In the genomic region with DNA sequence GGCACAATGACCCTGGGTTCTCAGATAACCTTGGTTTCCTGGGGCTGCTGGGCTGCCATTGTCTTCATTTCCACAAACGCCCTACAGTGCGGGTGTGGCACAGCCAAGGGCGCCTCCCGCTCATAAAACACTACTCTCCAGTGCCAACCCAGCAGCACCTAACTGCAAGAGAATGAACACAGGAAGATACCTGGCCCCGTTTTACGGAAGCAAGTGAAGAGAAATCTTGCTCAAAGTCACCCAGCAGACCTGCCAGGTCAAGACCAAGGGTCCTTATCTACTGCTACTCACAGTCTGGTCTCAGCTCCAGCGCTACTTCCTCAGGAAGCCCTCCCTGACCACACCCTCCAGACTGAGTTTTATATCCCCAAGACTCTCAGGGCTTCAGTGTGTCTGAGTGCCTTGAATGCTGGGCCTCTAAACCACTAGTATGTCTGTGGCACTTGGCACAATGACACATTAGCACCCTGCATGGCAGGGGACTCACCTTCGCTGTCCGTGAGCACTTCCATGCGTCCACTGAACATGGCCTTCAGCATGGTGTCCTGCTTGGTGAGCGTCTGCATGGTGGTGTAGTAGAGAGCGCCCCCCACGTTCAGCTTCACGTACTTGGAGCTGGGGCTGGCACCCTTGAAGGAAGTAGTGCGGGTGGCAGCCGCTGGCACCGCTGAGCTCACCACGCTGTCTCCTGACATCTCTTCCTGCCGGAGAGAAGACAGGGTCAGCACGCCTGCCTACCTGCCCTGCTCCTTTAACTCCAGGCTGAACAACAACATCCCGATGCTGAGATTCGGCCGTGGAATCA, we compare ENCODE assay signal across 10 mouse cellular contexts. TPM values are rescaled to one million over a fixed set of nuclear protein-coding genes. Genes with fewer than 3 reads are reported as not detected.
DNase-seq lines count a peak whose midpoint lies in the region; ATAC-seq and TF ChIP-seq lines count a peak whose summit lies in the region.
"Had no signal": no experiment of that assay in that cellular context is flagged by ENCODE, and none has a peak within 500 bp of the region (broad histone marks: within the 10 kb centered on the region; RNA-seq: fewer than 3 reads in every experiment).

No protein-coding gene starts in this region.

- peak overlapping the region; percentile 69 for H3K27ac ChIP-seq in MEL (ENCODE audit: control insufficient read depth, low read depth, low read length)
- H3K27ac ChIP-seq in kidney, embryonic 15.5 days = peak overlapping the region; percentile 93
- H3K27ac ChIP-seq in macrophage = peak overlapping the region; percentile 21; the same call in 1 of the 2 replicates
- no peak overlapping the region for H3K27ac ChIP-seq in neural tube, embryonic 15.5 days (replicated peaks)

- H3K79me2 ChIP-seq in MEL (ENCODE audit: control insufficient read depth, insufficient read depth, low read length, poor library complexity) = peaks cover 16% of the 10 kb centered on the region
- peaks cover 88% of the 10 kb centered on the region for H3K79me2 ChIP-seq in macrophage (ENCODE audit: inconsistent target)

- TF ChIP-seq POLR2A in MEL (IDR thresholded peaks at IDR 0.05; ENCODE audit: control insufficient read depth in 1 of 2, insufficient read depth in 1 of 2, low read depth in 1 of 2, low read length in 2 of 2, poor library complexity in 1 of 2) = peak in 1 of 2 experiments; percentile 39; a peak in 1 of 4 replicates

- H3K36me3 ChIP-seq in MEL (ENCODE audit: control insufficient read depth in 1 of 2, insufficient read depth in 2 of 2, low read length in 2 of 2) = peaks cover 3 to 40% of the 10 kb centered on the region in 2 experiments; a peak in 3 of 4 replicates
- peaks cover 55% of the 10 kb centered on the region for H3K36me3 ChIP-seq in erythroblast, embryonic 14.5 days (ENCODE audit: control insufficient read depth)
- H3K36me3 ChIP-seq in kidney, embryonic 15.5 days = peaks cover 56% of the 10 kb centered on the region
- peaks cover 23% of the 10 kb centered on the region; the same call in 1 of the 2 replicates for H3K36me3 ChIP-seq in macrophage (ENCODE audit: inconsistent target)
- peaks cover 50% of the 10 kb centered on the region for H3K36me3 ChIP-seq in neural tube, embryonic 15.5 days

- TF ChIP-seq EP300 in MEL (IDR thresholded peaks at IDR 0.05; ENCODE audit: low read depth in 1 of 2, low read length in 2 of 2) = peak; percentile 89 to 91

- H3K9ac ChIP-seq in MEL (ENCODE audit: control insufficient read depth, low read depth, low read length, poor library complexity, severe bottlenecking) = peak overlapping the region; percentile 1; the same call in 1 of the 2 replicates
- H3K9ac ChIP-seq in kidney, embryonic 15.5 days = no peak overlapping the region
- H3K9ac ChIP-seq in neural tube, embryonic 15.5 days (replicated peaks) = no peak overlapping the region
- H3K9ac ChIP-seq: limb, embryonic 15.5 days had no signal

- peak; percentile 89 for DNase-seq in MEL (ENCODE audit: low read depth, low spot score)
- DNase-seq in adrenal gland, postnatal 36 days = no peak
- no peak for DNase-seq in urinary bladder, postnatal 14 days (ENCODE audit: low spot score)
- DNase-seq in adrenal gland, postnatal 4 days (ENCODE audit: low spot score in 2 of 2) = no peak

- no peak overlapping the region; the same call in 1 of the 2 replicates for H3K4me2 ChIP-seq in kidney, embryonic 15.5 days
- no peak overlapping the region for H3K4me2 ChIP-seq in neural tube, embryonic 15.5 days
- H3K4me2 ChIP-seq: limb, embryonic 15.5 days had no signal

- H3K4me1 ChIP-seq in MEL (ENCODE audit: control insufficient read depth in 1 of 2, insufficient read depth in 2 of 2, low read length in 2 of 2) = peaks cover 23 to 61% of the 10 kb centered on the region in 2 experiments
- H3K4me1 ChIP-seq in erythroblast, embryonic 14.5 days (ENCODE audit: control insufficient read depth) = peaks cover 86% of the 10 kb centered on the region
- H3K4me1 ChIP-seq in kidney, embryonic 15.5 days = peaks cover 99% of the 10 kb centered on the region
- peaks cover 78% of the 10 kb centered on the region for H3K4me1 ChIP-seq in neural tube, embryonic 15.5 days

- H3K4me3 ChIP-seq in MEL (ENCODE audit: control insufficient read depth in 1 of 2, insufficient read depth in 1 of 2, low read depth in 2 of 2, low read length in 2 of 2) (no peak overlapping the region), macrophage (ENCODE audit: inconsistent target) (no peak overlapping the region)
- peak overlapping the region; percentile 17 for H3K4me3 ChIP-seq in erythroblast, embryonic 14.5 days (replicated peaks)
- H3K4me3 ChIP-seq in kidney, embryonic 15.5 days (replicated peaks) = no peak overlapping the region
- no peak overlapping the region for H3K4me3 ChIP-seq in neural tube, embryonic 15.5 days (replicated peaks)
- H3K4me3 ChIP-seq: limb, embryonic 15.5 days had no signal

- no peaks in the 10 kb centered on the region for H3K27me3 ChIP-seq in MEL (ENCODE audit: control insufficient read depth in 1 of 2, insufficient read depth in 2 of 2, low read length in 2 of 2)
- no peaks in the 10 kb centered on the region for H3K27me3 ChIP-seq in erythroblast, embryonic 14.5 days (ENCODE audit: control insufficient read depth)
- H3K27me3 ChIP-seq in kidney, embryonic 15.5 days = no peaks in the 10 kb centered on the region
- H3K27me3 ChIP-seq in neural tube, embryonic 15.5 days (replicated peaks) = no peaks in the 10 kb centered on the region
- H3K27me3 ChIP-seq: limb, embryonic 15.5 days had no signal

- no peak for TF ChIP-seq RAD21 in MEL (IDR thresholded peaks at IDR 0.05; ENCODE audit: low read depth, low read length)

- peak in 2 of 3 experiments; percentile 31 to 37; a peak in 3 of 6 replicates for TF ChIP-seq CTCF in MEL (IDR thresholded peaks at IDR 0.05 in 2 of 3, conservative IDR thresholded peaks at IDR 0.05 in 1 of 3; ENCODE audit: control insufficient read depth in 1 of 3, insufficient read depth in 1 of 3, low read depth in 2 of 3, low read length in 3 of 3, poor library complexity in 1 of 3, severe bottlenecking in 1 of 3)

- H3K9me3 ChIP-seq in MEL (replicated peaks; ENCODE audit: insufficient read depth, low read length) = no peaks in the 10 kb centered on the region
- H3K9me3 ChIP-seq in erythroblast, embryonic 14.5 days (ENCODE audit: control insufficient read depth, low read length) = no peaks in the 10 kb centered on the region
- no peaks in the 10 kb centered on the region for H3K9me3 ChIP-seq in kidney, embryonic 15.5 days (replicated peaks)
- no peaks in the 10 kb centered on the region for H3K9me3 ChIP-seq in neural tube, embryonic 15.5 days (replicated peaks)
- H3K9me3 ChIP-seq: limb, embryonic 15.5 days had no signal

- no peak for ATAC-seq in kidney, embryonic 15.5 days (replicated peaks; ENCODE audit: low FRiP score)
- ATAC-seq in neural tube, embryonic 15.5 days (ENCODE audit: low FRiP score) = no peak
- ATAC-seq: forebrain, embryonic 16.5 days had no signal

- 85% methylated on average over 23 of the region's 23 CpGs for WGBS in kidney, embryonic 15.5 days
- 19% methylated on average over 22 of the region's 23 CpGs for WGBS in macrophage (ENCODE audit: missing documents)
- WGBS in neural tube, embryonic 15.5 days = 88% methylated on average over 23 of the region's 23 CpGs

TF ChIP-seq in MEL, 35 proteins besides CTCF, POLR2A, EP300 and RAD21 (continues in another document):
- TF ChIP-seq TCF12 (IDR thresholded peaks at IDR 0.05; ENCODE audit: low read depth, low read length) = peak; percentile 87
- no peak for TF ChIP-seq USF2 (IDR thresholded peaks at IDR 0.05; ENCODE audit: borderline replicate concordance in 1 of 2, insufficient read depth in 1 of 2, low read depth in 1 of 2, low read length in 2 of 2)
- peak; percentile 73 for TF ChIP-seq SIN3A (IDR thresholded peaks at IDR 0.05; ENCODE audit: low read length)
- no peak for TF ChIP-seq KAT2A (conservative IDR thresholded peaks at IDR 0.05; ENCODE audit: low read depth, low read length)
- no peak for TF ChIP-seq UBTF (IDR thresholded peaks at IDR 0.05; ENCODE audit: borderline replicate concordance, insufficient read depth, low read depth, low read length)
- TF ChIP-seq E2F4 (IDR thresholded peaks at IDR 0.05; ENCODE audit: borderline replicate concordance, low read depth, low read length) = no peak
- 0 out of 2 replicates have a peak, but pooled peaks have one; percentile 28 for TF ChIP-seq MYB (IDR thresholded peaks at IDR 0.05; ENCODE audit: low read depth, low read length)
- TF ChIP-seq GATA1 (IDR thresholded peaks at IDR 0.05; ENCODE audit: low read depth, low read length) = peak; percentile 88
- peak; percentile 63; the same call in 1 of the 2 replicates for TF ChIP-seq TBP (IDR thresholded peaks at IDR 0.05; ENCODE audit: low read depth, low read length)

RNA-seq across cellular contexts. Expression of a gene that starts 5.7 kb away (rescaled TPM):
- total RNA-seq in MEL (2012; rRNA removed) = 41.9 and 47.8 TPM in 2 replicates
- polyA plus RNA-seq in MEL (2012; ENCODE audit: insufficient read depth in 1 of 2, insufficient read length in 2 of 2, low read depth in 1 of 2, low replicate concordance in 2 of 2, missing spikeins in 1 of 2) (10 to 100 TPM in 1 of 2 experiments, not detected in 1; 42.2 TPM), macrophage (2018) (35.6 to 52.1 TPM (median 46.0 TPM) in 3 replicates)
- 0.64 and 0.90 TPM in 2 replicates for polyA plus RNA-seq in erythroblast, embryonic 14.5 days (2012)
- polyA plus RNA-seq in kidney, embryonic 15.5 days (2015; fragmentation: Nextera tagmentation; extraction: Ambion mirVana) = 93.4 and 101 TPM in 2 replicates
- total RNA-seq in macrophage (2018; cell fraction: chromatin; rRNA removed) = 10 to 100 TPM; 18.2 to 92.9 (median 31.0) TPM
- 10 to 100 TPM; 43.9 to 93.6 (median 53.8) TPM for total RNA-seq in macrophage (2018; cell fraction: cytosol; rRNA removed)
- total RNA-seq in macrophage (2018; cell fraction: nucleus; rRNA removed) = 100 to 1,000 TPM in 1 of 26 experiments, 10 to 100 TPM in 25; 28.5 to 105 (median 41.2) TPM
- total RNA-seq in adrenal gland, postnatal 36 days (2021) = 10 to 100 TPM; 62.7 to 71.9 TPM
- polyA plus RNA-seq in neural tube, embryonic 15.5 days (2015; fragmentation: Nextera tagmentation; extraction: Ambion mirVana) = 50.5 and 63.8 TPM in 2 replicates
- total RNA-seq in adrenal gland, postnatal 4 days (2021) = 10 to 100 TPM; 77.9 to 82.8 TPM

RNA-seq across cellular contexts. Expression of a gene that starts 5.8 kb away (rescaled TPM):
- total RNA-seq in MEL (2012; rRNA removed) = 19.8 and 21.8 TPM in 2 replicates
- polyA plus RNA-seq in MEL (2012; ENCODE audit: insufficient read depth in 1 of 2, insufficient read length in 2 of 2, low read depth in 1 of 2, low replicate concordance in 2 of 2, missing spikeins in 1 of 2) (100 to 1,000 TPM in 1 of 2 experiments, 10 to 100 TPM in 1; 45.4 to 150 TPM), macrophage (2018) (30.9 to 38.3 TPM (median 37.2 TPM) in 3 replicates)
- polyA plus RNA-seq in erythroblast, embryonic 14.5 days (2012) = 5.6 and 6.9 TPM in 2 replicates
- polyA plus RNA-seq in kidney, embryonic 15.5 days (2015; fragmentation: Nextera tagmentation; extraction: Ambion mirVana) = 40.6 and 43.8 TPM in 2 replicates
- total RNA-seq in macrophage (2018; cell fraction: chromatin; rRNA removed) = 100 to 1,000 TPM in 1 of 26 experiments, 10 to 100 TPM in 25; 35.8 to 103 (median 51.7) TPM
- 10 to 100 TPM; 27.3 to 58.6 (median 40.6) TPM for total RNA-seq in macrophage (2018; cell fraction: cytosol; rRNA removed)
- total RNA-seq in macrophage (2018; cell fraction: nucleus; rRNA removed) = 10 to 100 TPM; 30.3 to 65.5 (median 42.2) TPM
- 10 to 100 TPM; 60.3 to 79.0 TPM for total RNA-seq in adrenal gland, postnatal 36 days (2021)
- polyA plus RNA-seq in neural tube, embryonic 15.5 days (2015; fragmentation: Nextera tagmentation; extraction: Ambion mirVana) = 35.5 and 39.5 TPM in 2 replicates
- total RNA-seq in adrenal gland, postnatal 4 days (2021) = 10 to 100 TPM; 65.4 to 72.7 TPM

Comparison
In these comparisons a context has a peak if more than half of its experiments do, and no peak if none do; other contexts are left out.
1. RNA of a gene that starts 5.7 kb away (polyA plus RNA-seq): 93.4 to 101 TPM in kidney, embryonic 15.5 days, 50.5 to 63.8 TPM in neural tube, embryonic 15.5 days, 42.2 TPM in MEL and 35.6 to 52.1 TPM in macrophage; 0.64 to 0.90 TPM in erythroblast, embryonic 14.5 days; every median in the first group is over 10 times any median in the second.